Mouse (Mus musculus) bone marrow macrophage, adult 2 months (primary cell): Measurements from ENCODE around the gene Sorcs2.

Experiments used
- CTCF ChIP-seq: IDR thresholded peaks from 2 replicates; pipeline ENCODE4 v1.5.1; 2012; ENCODE audit warnings: low read depth, mild to moderate bottlenecking, low read length, moderate library complexity
- POLR2A ChIP-seq: IDR thresholded peaks from 2 replicates; pipeline ENCODE4 v1.6.1; 2012; ENCODE audit warnings: mild to moderate bottlenecking, low read depth, low read length, borderline replicate concordance

DNA sequence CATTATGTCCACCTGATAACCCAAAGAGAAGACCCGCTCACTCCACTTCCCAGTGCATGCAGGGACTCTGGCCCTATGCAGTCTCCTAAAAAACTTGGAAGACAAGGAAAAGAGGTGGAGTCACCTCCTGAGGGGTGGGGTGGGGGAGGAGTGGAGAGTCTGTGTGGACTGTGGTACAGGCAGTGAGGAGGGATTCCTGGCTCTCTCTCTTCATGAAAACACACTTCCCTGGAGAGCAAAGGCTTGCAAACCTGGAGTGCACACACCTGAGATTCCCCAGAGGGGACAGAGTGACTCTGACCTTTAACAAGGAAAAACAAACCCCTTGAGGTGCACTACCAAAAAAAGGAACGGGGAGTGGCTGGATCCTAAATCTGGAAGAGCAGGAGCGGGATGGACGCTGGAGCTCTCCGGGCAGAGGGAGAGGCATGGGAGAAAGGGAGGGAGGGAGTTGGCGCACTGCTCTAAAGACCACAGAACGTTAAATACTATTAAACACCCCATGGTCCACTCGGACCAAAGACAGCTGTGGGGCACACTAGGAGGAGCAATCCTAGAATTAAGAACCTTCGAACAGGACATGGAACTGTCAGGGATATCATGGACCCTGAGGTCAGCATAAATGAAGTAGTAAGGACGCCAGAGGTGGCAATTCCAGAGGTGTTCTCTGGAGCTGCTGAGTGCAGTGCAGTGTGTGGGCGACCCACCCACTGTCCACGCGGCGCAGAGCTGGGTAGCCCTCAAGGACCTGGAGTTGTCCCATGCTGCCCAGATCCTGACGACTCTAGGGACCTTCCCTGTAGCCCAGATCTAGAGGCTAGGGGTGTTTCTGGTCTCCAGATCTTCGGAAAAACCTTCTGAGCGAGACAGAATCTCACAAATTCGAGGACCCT, 1.2 kb downstream of the Sorcs2 start:
- no peak for TF ChIP-seq CTCF
- no peak for TF ChIP-seq POLR2A
